Mouse (Mus musculus): ENCODE results near the gene Angptl8.
A peak's percentile ranks its signal among the peaks of the same experiment; 100 is the strongest.
"Not testable (repeated sequence)": the region's sequence is repeated elsewhere in the genome, so short reads cannot be mapped to it uniquely, and the experiment has no call there.

Gene Angptl8

GRCm38 (mm10) chr9:21835258-21835912 is at the start of gene Angptl8:
Gene Angptl8 (plus strand): TSS chr9:21835510.
- DNase-seq (ENCODE audit: low read depth) = no peak

DNA sequence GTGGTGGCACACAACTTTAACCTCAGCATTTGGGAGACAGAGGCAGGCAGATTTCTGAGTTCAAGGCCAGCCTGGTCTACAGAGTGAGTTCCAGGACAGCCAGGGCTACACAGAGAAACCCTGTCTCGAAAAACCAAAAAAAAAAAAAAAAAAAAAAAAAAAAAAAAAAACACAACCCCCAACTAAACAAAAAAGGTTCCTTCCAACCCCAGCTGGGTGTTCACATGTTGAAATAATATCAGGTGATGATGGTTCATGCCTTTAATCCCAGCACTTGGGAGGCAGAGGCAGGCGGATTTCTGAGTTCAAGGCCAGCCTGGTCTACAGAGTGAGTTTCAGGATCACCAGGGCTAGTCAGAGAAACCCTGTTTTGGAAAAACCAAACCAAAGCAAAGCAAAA is 49.0 kb upstream of the Angptl8 start:
- not testable (repeated sequence) for DNase-seq (ENCODE audit: low read depth)

DNA sequence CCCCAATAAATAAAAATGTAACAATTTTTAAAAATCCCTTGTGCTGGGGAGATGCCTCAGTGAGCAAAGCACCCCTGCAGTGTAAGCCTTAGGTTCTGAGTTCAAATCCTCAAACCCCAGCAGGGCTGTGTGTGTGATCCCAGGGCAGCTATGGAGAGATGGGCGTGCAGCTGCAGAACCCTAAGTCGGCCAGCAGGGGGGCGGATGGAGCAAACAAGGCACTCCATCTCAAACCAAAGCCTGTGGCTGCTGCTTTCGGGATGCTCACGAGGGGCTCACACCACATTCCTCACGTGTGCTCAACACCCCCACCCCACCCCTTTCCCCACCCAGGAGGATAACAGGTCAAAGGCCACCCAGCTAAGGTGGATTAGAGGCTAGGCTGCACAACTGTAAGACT is 48.4 kb upstream of the Angptl8 start:
- peak; percentile 67 for DNase-seq (ENCODE audit: low read depth)

GRCm38 (mm10) chr9:21787654-21788053 is 47.7 kb upstream of the Angptl8 start:
- DNase-seq (ENCODE audit: low read depth) = no peak

GRCm38 (mm10) chr9:21788234-21788633 is 47.1 kb upstream of the Angptl8 start:
- no peak for DNase-seq (ENCODE audit: low read depth)

DNA sequence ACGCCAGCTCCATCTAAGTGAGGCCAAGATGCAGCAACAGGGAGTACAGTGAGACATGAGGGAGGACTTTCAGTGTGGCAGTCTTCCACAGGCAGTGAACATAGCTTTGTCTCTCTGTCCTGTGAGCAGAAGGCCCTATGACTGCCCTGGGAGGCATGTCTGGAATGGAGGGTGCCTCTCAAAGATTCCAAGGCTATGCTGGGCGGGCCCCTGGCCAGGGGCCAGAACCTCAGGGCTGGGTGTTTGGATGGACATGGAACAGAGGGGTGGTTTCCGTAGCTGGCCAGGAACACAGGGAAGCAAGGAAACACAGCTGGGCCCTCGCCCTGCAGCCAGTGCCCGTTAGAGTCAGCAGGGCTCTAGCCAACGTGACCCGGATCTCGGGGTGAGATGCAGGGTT is 43.4 kb upstream of the Angptl8 start:
- no peak for DNase-seq (ENCODE audit: low read depth)

DNA sequence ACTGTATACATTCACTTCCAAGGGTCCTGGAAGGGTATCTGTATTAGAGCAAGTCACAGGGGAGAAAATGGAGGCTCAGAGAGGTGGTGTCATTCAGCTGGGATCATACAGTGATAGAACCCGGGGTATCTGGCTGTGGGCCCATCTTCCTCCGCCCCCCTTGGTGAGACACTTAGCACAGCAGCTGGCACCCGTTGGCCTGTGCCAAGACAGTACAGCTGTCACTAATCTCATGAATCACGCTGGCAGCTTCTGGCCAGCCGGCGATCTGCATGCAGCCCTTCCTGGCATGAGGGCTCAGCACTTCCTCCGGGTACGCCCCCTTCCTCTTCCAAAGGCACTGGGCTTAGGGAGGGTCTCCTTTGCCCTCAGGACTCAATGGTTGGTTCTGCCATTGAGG is 42.7 kb upstream of the Angptl8 start:
- DNase-seq (ENCODE audit: low read depth) = no peak

- not testable (repeated sequence) for DNase-seq (ENCODE audit: low read depth)
These were observed 41.8 kb upstream of the Angptl8 start for GRCm38 (mm10) chr9:21793507-21793906.

DNA sequence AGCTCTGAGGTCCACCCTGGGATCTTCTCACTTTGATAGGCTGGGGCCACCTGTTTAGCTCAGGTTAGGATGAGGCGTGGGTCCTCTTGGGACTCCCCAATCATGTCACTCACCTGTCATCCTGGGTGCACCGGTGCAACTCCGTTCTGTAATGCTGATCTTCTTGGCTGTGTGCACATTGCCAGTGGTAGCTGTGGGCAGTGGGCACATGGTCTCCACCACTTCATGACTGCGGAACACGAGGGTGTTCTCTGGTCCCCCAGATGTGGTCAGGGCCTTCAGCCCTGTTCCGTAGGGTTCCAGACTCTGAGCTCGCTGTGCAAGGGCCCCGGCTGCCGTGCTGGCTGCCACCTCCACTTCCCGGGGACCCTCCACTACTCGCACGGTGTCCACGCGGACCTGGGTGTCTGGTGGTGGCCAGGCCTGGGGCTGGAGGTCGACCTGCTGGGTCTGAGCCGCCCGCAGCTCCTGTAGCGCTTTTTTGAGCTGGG is 40.9 kb upstream of the Angptl8 start:
- no peak for DNase-seq (ENCODE audit: low read depth)

DNA sequence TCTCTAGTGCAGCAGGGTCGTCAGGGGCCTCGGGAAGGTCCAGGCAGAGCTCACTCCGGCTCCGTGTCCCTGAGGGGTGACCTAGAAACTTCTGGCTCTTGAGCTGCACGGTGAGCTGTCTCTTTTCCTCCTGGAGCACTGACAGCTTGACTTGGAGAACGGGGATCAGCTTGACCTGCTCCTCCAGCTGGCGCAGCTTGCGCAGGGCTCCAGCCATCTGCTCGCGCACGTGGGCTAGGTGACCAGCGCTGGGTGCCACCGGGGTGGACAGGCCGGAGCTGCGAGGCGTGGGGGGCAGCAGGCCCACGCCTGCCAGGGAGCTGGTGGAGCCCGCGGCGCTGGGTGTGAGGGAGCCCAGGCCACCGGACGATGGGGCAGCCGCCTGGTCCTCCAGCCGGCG is 40.4 kb upstream of the Angptl8 start:
- no peak for DNase-seq (ENCODE audit: low read depth)

DNA sequence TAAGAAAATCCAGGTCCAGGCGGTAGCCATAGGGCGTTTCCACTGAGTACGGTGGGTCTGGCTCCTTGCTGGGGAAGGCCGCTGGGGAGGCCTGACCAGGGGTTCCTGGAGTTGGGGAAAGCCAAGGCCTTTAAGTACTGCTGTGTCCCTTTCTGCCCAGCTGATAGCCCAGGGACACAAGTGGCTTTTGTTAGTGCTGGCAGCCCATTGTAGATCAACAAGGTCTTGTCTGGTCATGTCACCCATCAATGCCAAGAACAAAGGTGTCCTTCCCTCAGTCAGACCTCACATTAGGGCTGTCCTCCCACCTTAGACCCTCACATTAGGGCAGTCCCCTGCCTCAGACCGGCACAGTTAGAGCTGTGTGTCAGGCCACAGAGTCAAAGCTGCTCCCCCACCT is 39.7 kb upstream of the Angptl8 start:
- DNase-seq (ENCODE audit: low read depth) = no peak

- DNase-seq (ENCODE audit: low read depth) = no peak
These were observed 39.1 kb upstream of the Angptl8 start for GRCm38 (mm10) chr9:21796259-21796658.

GRCm38 (mm10) chr9:21796919-21797318 is 38.4 kb upstream of the Angptl8 start:
- DNase-seq (ENCODE audit: low read depth) = no peak

GRCm38 (mm10) chr9:21797921-21798344 is 37.4 kb upstream of the Angptl8 start:
- no peak for DNase-seq (ENCODE audit: low read depth)

DNA sequence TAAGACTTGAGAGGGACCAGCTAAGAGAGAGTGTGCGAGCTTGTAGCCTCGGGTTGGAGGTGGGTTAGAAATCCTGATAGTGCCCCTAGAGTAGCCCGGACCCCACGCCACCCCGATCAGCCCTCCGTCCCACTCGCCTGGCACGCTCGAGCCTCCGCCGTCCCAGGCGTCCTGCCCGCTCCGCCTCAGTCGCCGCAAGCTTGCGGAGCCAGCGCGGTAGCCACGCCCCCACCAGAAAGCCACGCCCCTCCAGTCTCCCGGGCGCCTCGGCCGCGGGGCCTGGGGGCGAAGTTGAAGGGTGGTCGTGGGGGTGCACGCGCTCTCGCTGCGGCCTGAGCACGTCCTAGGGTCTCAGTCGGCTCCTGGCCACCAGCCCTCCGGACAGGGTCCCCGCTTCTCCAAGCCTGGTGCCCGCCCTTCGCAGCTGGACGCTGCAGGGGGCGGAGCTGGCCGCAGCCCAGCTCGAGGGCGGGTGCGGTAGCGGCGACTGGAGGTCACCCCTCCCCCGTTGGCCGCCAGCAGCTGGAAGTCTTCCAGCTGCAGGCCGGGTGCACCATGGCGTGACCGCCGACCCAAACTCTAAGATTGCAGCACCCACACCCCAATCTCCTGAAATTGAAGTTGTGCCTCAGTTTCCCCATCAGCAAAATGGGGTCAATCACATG is 36.8 kb upstream of the Angptl8 start, which contains the start of gene Kank2:
TSS of gene Kank2 (minus strand) at position 400 of the 665 bp plus-strand sequence.
- peak; percentile 80 for DNase-seq (ENCODE audit: low read depth)

DNA sequence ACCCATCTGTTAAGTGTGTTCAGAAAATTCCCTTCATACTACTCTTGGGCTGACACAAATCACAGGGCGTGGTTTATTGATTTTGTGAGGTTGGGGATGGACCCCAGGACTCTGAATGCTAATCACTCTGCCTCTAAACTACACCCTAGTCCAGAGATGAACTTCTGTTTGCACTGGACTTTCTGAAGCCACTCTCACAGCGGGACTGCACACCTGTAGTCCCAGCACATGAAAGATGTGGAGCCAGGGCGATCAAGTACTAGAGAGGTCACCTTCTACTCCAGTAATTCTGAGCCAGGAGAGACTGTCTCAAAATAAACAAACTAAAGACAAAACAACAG is 36.3 kb upstream of the Angptl8 start:
- peak; percentile 13 for DNase-seq (ENCODE audit: low read depth)

GRCm38 (mm10) chr9:21801121-21801520 is 34.2 kb upstream of the Angptl8 start:
- DNase-seq (ENCODE audit: low read depth) = no peak

DNA sequence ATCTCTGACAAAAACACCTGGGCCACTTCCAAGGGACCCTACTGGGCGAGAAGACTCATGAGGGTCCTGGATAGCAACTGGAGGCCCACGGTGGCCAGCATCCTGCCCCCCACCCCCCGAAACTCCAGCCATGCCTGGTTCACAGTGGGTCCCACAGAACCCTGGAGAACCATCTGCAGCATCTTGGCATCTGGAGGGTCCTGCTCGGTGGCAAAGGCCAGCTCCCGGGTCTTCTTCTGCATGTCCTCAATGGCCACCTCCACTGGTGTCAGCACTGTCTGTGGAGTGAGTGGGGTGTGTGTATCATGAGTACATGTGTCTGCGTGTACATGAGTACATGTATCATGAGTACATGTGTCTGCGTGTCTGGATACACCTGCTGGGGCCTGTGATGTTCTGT is 33.7 kb upstream of the Angptl8 start:
- no peak for DNase-seq (ENCODE audit: low read depth)

- DNase-seq (ENCODE audit: low read depth) = peak; percentile 81
These were observed 31.2 kb upstream of the Angptl8 start for GRCm38 (mm10) chr9:21803986-21804644.

DNA sequence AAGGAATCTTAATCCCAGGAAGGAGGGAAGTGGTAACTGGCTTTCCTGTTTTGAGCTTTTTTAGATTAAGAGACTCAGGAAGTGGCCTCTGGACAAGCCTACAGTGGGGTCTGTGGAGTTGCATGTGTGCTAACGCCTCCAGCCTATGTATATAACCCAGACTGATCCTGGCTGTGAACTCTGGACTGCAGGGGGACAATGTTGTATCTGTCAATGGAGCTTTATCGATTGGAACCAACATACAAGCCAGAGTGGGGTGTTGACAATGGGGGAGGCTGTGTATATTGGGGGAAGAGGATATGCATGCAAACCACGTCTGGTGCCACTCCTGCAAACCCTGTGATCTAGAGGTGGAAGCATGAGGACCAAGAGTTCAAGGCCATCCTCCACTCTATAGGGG is 28.9 kb upstream of the Angptl8 start:
- no peak for DNase-seq (ENCODE audit: low read depth)

GRCm38 (mm10) chr9:21806976-21807375 is 28.3 kb upstream of the Angptl8 start:
- no peak for DNase-seq (ENCODE audit: low read depth)

GRCm38 (mm10) chr9:21808561-21808960 is 26.7 kb upstream of the Angptl8 start:
- DNase-seq (ENCODE audit: low read depth) = no peak

- DNase-seq (ENCODE audit: low read depth) = no peak
These were observed 24.1 kb upstream of the Angptl8 start for GRCm38 (mm10) chr9:21811170-21811569.
